Mouse (Mus musculus): ENCODE measurements around the gene Olfr1393. TPM values are rescaled to one million over a fixed set of nuclear protein-coding genes. Genes with fewer than 3 reads are reported as not detected.

The Olfr1393 gene
- polyA plus RNA-seq (2016; fragmentation: Nextera tagmentation; extraction: Ambion mirVana): 0.06 TPM in 1 of 2 replicates, not detected in the other

- 80% methylated on average over 3 of the region's 3 CpGs for WGBS
- no peak for ATAC-seq (ENCODE audit: low FRiP score, low read depth)
- Histone ChIP-seq H3K9ac (no peak within 1 kb of the TSS), H3K4me2 (replicated peaks) (no peak within 1 kb of the TSS), H3K4me1 (peaks cover 6% of the 10 kb centered on the region), H3K27me3 (replicated peaks) (no peaks in the 10 kb centered on the region), H3K36me3 (no peaks in the 10 kb centered on the region), H3K9me3 (no peaks in the 10 kb centered on the region), H3K27ac (no peak within 1 kb of the TSS), H3K4me3 (no peak within 1 kb of the TSS)
Measured at GRCm38 (mm10) chr11:49278222-49278621, at the start of gene Olfr1393. Gene Olfr1393, plus strand, starts transcription at chr11:49278304.

GRCm38 (mm10) chr11:49232781-49233180 lies 45.3 kb upstream of the Olfr1393 start:
- no peaks in the 10 kb centered on the region for H3K27me3 ChIP-seq (replicated peaks)
- WGBS: 82% methylated on average over 3 of the region's 3 CpGs
- H3K27ac ChIP-seq: no peak overlapping the region
- H3K9ac ChIP-seq: no peak overlapping the region
- H3K9me3 ChIP-seq: no peaks in the 10 kb centered on the region
- H3K36me3 ChIP-seq: no peaks in the 10 kb centered on the region
- H3K4me2 ChIP-seq (replicated peaks): no peak overlapping the region
- no peaks in the 10 kb centered on the region for H3K4me1 ChIP-seq
- H3K4me3 ChIP-seq: no peak overlapping the region
- no peak for ATAC-seq (ENCODE audit: low FRiP score, low read depth)

DNA sequence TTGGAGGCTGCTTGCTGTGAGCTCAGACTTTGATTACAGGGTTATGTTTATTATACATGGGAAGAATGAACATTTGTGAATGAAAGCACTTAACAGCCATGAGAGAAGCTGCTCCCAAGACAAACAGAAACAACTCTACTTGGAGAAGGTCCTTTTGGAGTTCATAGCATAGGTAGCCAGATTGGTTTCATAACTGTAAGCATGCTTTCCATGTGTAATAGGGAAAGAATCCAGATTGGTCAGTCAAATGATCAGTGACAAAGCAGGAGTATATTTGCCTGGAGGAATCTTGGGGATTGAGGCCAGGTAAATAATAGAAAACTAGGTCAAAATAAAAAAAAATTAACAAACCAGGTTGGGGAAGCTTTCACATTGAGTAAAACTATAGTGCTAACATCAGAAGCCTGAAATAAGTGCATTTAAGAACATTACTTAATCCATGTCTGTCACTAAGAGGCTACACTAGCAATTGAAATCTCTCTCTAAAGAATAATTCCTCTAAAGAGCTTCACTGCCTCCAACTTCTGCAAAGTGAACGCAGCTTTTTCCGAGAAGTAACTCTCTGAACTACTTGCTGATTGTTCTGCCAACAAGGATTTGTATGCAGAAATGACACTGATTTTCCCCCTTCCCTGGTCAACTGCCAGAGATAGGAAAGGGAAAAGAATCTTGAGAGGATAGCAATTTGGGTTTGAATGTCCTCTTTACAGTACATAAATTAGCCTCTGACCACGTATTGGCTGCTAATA lies 42.5 kb upstream of the Olfr1393 start:
- no peak for ATAC-seq (ENCODE audit: low FRiP score, low read depth)
- Histone ChIP-seq H3K4me1 (no peaks in the 10 kb centered on the region), H3K27me3 (replicated peaks) (no peaks in the 10 kb centered on the region), H3K4me2 (replicated peaks) (no peak overlapping the region), H3K4me3 (no peak overlapping the region), H3K27ac (no peak overlapping the region), H3K36me3 (no peaks in the 10 kb centered on the region), H3K9me3 (no peaks in the 10 kb centered on the region), H3K9ac (no peak overlapping the region)
- WGBS: 78% methylated on average over 3 of the region's 3 CpGs

DNA sequence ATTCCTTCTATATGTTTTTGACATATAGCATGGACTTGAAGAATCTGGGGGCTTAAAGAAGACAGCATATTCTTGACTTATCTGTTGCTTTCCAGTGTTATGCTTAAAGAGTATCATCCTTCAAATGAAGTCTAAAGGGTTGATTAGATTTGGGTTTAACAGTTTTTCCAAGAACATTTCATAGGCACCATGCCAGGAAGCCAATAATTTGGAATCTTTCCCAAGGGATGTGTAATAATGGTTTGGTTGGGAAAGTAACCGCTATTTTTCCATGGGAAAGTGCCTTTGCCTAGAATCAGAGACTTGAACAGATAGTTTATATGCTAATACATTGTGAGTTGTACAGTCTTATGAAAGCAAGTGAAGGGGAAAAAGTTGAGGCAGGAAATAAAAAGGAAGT lies 41.2 kb upstream of the Olfr1393 start:
- H3K4me2 ChIP-seq (replicated peaks): no peak overlapping the region
- no peak overlapping the region for H3K4me3 ChIP-seq
- H3K9ac ChIP-seq: no peak overlapping the region
- H3K27ac ChIP-seq: no peak overlapping the region
- H3K36me3 ChIP-seq: no peaks in the 10 kb centered on the region
- no peaks in the 10 kb centered on the region for H3K9me3 ChIP-seq
- no peaks in the 10 kb centered on the region for H3K27me3 ChIP-seq (replicated peaks)
- ATAC-seq (ENCODE audit: low FRiP score, low read depth): no peak
- 70% methylated on average over 1 of the region's 1 CpGs for WGBS
- H3K4me1 ChIP-seq: no peaks in the 10 kb centered on the region

- 89% methylated on average over 2 of the region's 2 CpGs for WGBS
- Histone ChIP-seq H3K27me3 (replicated peaks) (no peaks in the 10 kb centered on the region), H3K27ac (no peak overlapping the region), H3K4me2 (replicated peaks) (no peak overlapping the region), H3K4me3 (no peak overlapping the region), H3K36me3 (no peaks in the 10 kb centered on the region), H3K9ac (no peak overlapping the region), H3K9me3 (no peaks in the 10 kb centered on the region), H3K4me1 (no peaks in the 10 kb centered on the region)
- no peak for ATAC-seq (ENCODE audit: low FRiP score, low read depth)
Measured at GRCm38 (mm10) chr11:49237532-49237931, 40.6 kb upstream of the Olfr1393 start.

- no peaks in the 10 kb centered on the region for H3K27me3 ChIP-seq (replicated peaks)
- ATAC-seq (ENCODE audit: low FRiP score, low read depth): no peak
- H3K27ac ChIP-seq: no peak overlapping the region
- H3K9me3 ChIP-seq: no peaks in the 10 kb centered on the region
- no peak overlapping the region for H3K4me3 ChIP-seq
- H3K4me2 ChIP-seq (replicated peaks): no peak overlapping the region
- H3K36me3 ChIP-seq: no peaks in the 10 kb centered on the region
- peaks cover 8% of the 10 kb centered on the region for H3K4me1 ChIP-seq
- 91% methylated on average over 1 of the region's 1 CpGs for WGBS
- no peak overlapping the region for H3K9ac ChIP-seq
Measured at GRCm38 (mm10) chr11:49240310-49240709, 37.8 kb upstream of the Olfr1393 start.

DNA sequence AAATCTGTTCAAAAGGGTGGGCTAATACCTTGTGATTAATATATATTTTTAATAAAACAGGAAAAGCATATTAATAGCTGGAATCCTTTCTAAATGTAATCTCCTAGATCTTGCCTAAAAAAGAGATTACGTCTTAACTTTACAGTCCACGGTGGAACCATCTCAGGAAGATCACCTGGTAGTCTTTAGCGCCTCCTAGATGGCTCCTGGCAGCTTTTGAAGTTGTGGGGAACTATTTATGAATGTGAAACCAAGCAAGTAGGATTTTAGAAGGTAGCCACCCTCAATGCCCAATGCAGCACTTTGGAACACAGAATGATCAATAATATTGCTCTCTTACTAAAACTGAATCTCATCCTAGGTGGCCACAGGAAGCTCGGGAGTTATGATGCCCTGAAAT lies 37.2 kb upstream of the Olfr1393 start:
- no peaks in the 10 kb centered on the region for H3K9me3 ChIP-seq
- H3K27ac ChIP-seq: no peak overlapping the region
- no peak overlapping the region for H3K4me3 ChIP-seq
- no peak overlapping the region for H3K4me2 ChIP-seq (replicated peaks)
- no peak for ATAC-seq (ENCODE audit: low FRiP score, low read depth)
- H3K9ac ChIP-seq: no peak overlapping the region
- H3K36me3 ChIP-seq: no peaks in the 10 kb centered on the region
- H3K4me1 ChIP-seq: peaks cover 14% of the 10 kb centered on the region
- 81% methylated on average over 4 of the region's 4 CpGs for WGBS
- no peaks in the 10 kb centered on the region for H3K27me3 ChIP-seq (replicated peaks)

DNA sequence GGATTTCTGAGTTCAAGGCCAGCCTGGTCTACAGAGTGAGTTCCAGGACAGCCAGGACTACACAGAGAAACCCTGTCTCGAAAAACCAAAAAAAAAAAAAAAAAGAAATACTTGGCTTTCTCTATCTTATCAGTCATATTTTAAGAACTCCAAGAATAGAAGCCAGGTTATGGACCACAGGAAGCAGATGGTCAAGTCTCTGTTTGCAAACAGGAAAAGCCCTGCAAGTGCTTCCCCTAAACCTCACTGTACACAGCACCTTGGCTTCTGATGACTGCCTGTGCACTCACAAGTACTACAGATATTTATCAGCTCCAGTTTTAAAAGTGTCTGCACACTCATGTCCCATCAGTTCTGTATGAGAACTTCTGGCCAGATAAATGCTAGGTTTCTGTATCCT lies 36.6 kb upstream of the Olfr1393 start:
- no peak for ATAC-seq (ENCODE audit: low FRiP score, low read depth)
- no peaks in the 10 kb centered on the region for H3K27me3 ChIP-seq (replicated peaks)
- H3K9me3 ChIP-seq: no peaks in the 10 kb centered on the region
- H3K4me1 ChIP-seq: peaks cover 15% of the 10 kb centered on the region
- H3K36me3 ChIP-seq: no peaks in the 10 kb centered on the region
- no peak overlapping the region for H3K9ac ChIP-seq
- no peak overlapping the region for H3K4me2 ChIP-seq (replicated peaks)
- 92% methylated on average over 1 of the region's 1 CpGs for WGBS
- H3K27ac ChIP-seq: no peak overlapping the region
- no peak overlapping the region for H3K4me3 ChIP-seq

DNA sequence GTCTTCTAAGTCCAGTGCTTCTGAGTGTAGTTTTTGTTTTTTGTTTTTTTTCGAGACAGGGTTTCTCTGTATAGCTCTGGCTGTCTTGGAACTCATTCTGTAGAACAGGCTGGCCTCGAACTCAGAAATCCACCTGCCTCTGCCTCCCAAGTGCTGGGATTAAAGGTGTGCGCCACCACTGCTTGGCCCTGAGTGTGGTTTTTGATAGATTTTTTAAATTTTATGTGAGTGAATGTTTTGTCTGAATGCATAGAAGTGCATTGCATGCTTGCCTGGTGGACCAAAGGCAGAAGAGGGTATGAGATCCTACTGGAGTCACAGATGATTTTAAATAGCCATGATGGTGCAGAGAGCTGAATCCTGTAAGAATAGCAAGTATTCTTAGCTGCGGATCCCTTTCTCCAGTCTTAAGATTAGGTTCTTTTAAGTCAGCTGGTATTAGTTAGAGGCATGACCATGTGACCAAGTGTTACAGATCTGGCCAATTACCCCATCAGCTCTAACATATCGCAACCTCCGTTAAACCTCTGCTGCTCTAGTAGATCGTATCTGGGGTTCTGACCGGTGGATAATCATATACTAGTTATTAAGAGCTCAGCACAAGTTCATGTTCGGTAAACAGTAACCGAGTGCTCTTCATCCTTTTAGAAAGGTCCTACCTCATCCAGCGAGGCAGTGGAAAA lies 35.0 kb upstream of the Olfr1393 start:
- no peaks in the 10 kb centered on the region for H3K9me3 ChIP-seq
- H3K36me3 ChIP-seq: no peaks in the 10 kb centered on the region
- H3K9ac ChIP-seq: peak overlapping the region; percentile 59
- H3K4me3 ChIP-seq: peak overlapping the region; percentile 57
- 22% methylated on average over 11 of the region's 11 CpGs for WGBS
- H3K4me1 ChIP-seq: peaks cover 15% of the 10 kb centered on the region
- H3K27me3 ChIP-seq (replicated peaks): no peaks in the 10 kb centered on the region
- H3K27ac ChIP-seq: peak overlapping the region; percentile 82; the same call in 1 of the 2 replicates
- H3K4me2 ChIP-seq (replicated peaks): peak overlapping the region; percentile 68
- ATAC-seq (ENCODE audit: low FRiP score, low read depth): peak; percentile 14; the same call in 1 of the 2 replicates

GRCm38 (mm10) chr11:49243727-49244594 lies 34.1 kb upstream of the Olfr1393 start, which contains the start of gene Mgat1:
Gene Mgat1, plus strand, starts transcription at chr11:49244191.
- Histone ChIP-seq H3K36me3 (no peaks in the 10 kb centered on the region), H3K4me1 (peaks cover 15% of the 10 kb centered on the region), H3K9me3 (no peaks in the 10 kb centered on the region), H3K9ac (peak within 1 kb of the TSS; percentile 59), H3K27ac (peak within 1 kb of the TSS; percentile 82; the same call in 1 of the 2 replicates), H3K4me2 (replicated peaks) (peak within 1 kb of the TSS; percentile 68), H3K4me3 (peak within 1 kb of the TSS; percentile 57), H3K27me3 (replicated peaks) (no peaks in the 10 kb centered on the region)
- WGBS: under 1% methylated on average over 60 of the region's 60 CpGs
- ATAC-seq (ENCODE audit: low FRiP score, low read depth): peak; percentile 97

DNA sequence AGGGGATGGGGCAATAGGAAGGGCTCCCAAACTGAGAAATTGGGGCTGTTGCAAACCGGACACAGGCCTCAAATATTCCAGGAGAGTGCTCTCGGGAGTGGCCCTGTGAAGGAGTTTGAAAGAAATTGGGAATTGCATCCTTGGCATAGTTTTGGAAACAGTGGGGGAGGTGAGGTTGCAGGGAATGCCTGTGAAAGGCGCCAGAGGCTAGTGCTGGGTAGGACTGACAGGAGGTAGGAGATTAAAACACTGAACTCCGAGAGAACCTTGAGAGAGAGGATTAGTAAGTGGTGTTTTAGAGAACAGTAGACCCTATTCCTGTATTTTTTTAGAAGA lies 33.5 kb upstream of the Olfr1393 start:
- no peaks in the 10 kb centered on the region for H3K36me3 ChIP-seq
- no peaks in the 10 kb centered on the region for H3K27me3 ChIP-seq (replicated peaks)
- no peaks in the 10 kb centered on the region for H3K9me3 ChIP-seq
- no peak overlapping the region for H3K27ac ChIP-seq
- H3K9ac ChIP-seq: peak overlapping the region; percentile 59
- H3K4me2 ChIP-seq (replicated peaks): peak overlapping the region; percentile 68
- ATAC-seq (ENCODE audit: low FRiP score, low read depth): no peak
- peaks cover 15% of the 10 kb centered on the region for H3K4me1 ChIP-seq
- peak overlapping the region; percentile 57 for H3K4me3 ChIP-seq
- WGBS: 2% methylated on average over 4 of the region's 4 CpGs

- Histone ChIP-seq H3K9ac (no peak overlapping the region), H3K4me3 (no peak overlapping the region), H3K4me2 (replicated peaks) (peak overlapping the region; percentile 68), H3K9me3 (no peaks in the 10 kb centered on the region), H3K36me3 (no peaks in the 10 kb centered on the region), H3K27ac (no peak overlapping the region), H3K4me1 (peaks cover 17% of the 10 kb centered on the region), H3K27me3 (replicated peaks) (no peaks in the 10 kb centered on the region)
- no peak for ATAC-seq (ENCODE audit: low FRiP score, low read depth)
- WGBS: 26% methylated on average over 7 of the region's 7 CpGs
Measured at GRCm38 (mm10) chr11:49245176-49245575, 32.9 kb upstream of the Olfr1393 start.

Data from neural tube, embryonic 12.5 days (tissue).